Mouse (Mus musculus) heart, adult 2 months (tissue): ENCODE measurements around the gene Gnb1l.

Source experiments
- CTCF ChIP-seq: fragments of 200-600 bp; IDR thresholded peaks from 2 replicates; pipeline ENCODE4 v1.8.1; 2022; ENCODE audit warnings: antibody characterized with exemption, mild to moderate bottlenecking, moderate library complexity
- POLR2A ChIP-seq: fragments of 200-500 bp; IDR thresholded peaks from 2 replicates; pipeline ENCODE4 v1.6.1; 2011; ENCODE audit warnings: mild to moderate bottlenecking, low read depth, low read length, control low read depth; ENCODE audit not compliant: insufficient read depth

DNA sequence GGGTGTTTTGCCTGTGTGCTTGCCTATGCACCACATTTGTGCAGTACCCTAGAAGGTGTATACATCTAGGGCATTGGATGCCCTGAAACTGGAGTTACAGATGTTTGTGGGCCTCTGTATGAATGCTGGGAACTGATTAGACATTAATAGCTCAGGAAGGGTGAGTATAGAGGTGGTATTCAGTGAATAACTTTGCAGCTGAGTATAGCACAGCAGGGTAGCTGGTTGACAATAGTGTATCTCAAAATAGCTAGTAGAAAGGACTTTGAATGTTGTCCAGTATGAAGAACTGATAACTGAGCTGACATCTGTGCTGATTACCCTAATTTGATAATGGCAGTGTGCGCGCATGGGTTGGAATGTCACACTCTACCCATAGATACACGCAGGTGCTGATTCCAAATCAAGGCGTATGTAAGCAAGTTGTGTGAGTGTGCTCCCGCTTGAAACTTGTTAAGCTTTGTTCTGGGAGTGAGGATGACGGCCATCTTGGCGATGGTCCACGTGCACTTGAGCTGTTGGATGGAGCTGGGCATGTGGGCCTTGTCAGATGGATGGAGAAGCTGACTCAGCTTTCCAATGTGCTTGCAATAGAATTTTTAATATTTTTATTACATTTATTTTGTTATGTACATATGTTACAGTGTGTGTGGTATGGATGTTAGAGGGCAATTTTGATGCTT lies 25.2 kb downstream of the Gnb1l start:
- TF ChIP-seq CTCF (no peak), POLR2A (no peak)
